Mouse (Mus musculus) cerebellum, adult 2 months (tissue): Measurements from ENCODE around the gene Pls1.

ENCODE experiments used
- CTCF ChIP-seq: fragments of 200-500 bp; IDR thresholded peaks from 2 replicates; pipeline ENCODE4 v1.5.1; 2011; ENCODE audit warnings: low read depth, mild to moderate bottlenecking, control low read depth, low read length, moderate library complexity, borderline replicate concordance; ENCODE audit not compliant: insufficient read depth
- POLR2A ChIP-seq: fragments of 200-500 bp; IDR thresholded peaks from 2 replicates; pipeline ENCODE4 v1.6.1; 2011; ENCODE audit warnings: low read length, control low read depth, borderline replicate concordance; ENCODE audit not compliant: insufficient read depth

DNA sequence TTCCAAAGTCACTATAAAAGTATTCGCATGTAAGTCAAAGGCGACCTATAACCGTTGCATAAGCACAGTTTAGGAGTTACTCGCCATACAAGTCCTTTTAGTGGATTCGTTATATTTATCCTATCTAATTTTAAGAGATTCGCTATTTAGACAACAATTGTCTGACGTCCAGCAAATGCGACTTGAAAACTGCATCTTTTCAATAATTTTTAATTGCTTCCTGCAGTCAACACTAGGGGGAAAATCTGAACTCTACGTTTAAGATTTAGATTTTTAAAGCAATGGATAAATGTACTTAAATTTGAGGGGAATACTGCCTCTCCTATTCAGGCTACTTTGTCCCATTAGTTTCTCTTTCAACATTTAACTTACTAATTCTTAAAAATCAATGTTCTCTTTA lies 94.4 kb downstream of the Pls1 start:
- TF ChIP-seq POLR2A (no peak), CTCF (no peak)
